Mouse (Mus musculus) thymus, postnatal 14 days (tissue): Measurements from ENCODE around the gene Zfp423.
A peak's percentile ranks its signal among the peaks of the same experiment; 100 is the strongest.
"Not testable (repeated sequence)": the region's sequence is repeated elsewhere in the genome, so short reads cannot be mapped to it uniquely, and the experiment has no call there.

Source experiments
- DNase-seq: peaks from one replicate; pipeline ENCODE4 v3.0.0; 2021

Gene Zfp423

DNA sequence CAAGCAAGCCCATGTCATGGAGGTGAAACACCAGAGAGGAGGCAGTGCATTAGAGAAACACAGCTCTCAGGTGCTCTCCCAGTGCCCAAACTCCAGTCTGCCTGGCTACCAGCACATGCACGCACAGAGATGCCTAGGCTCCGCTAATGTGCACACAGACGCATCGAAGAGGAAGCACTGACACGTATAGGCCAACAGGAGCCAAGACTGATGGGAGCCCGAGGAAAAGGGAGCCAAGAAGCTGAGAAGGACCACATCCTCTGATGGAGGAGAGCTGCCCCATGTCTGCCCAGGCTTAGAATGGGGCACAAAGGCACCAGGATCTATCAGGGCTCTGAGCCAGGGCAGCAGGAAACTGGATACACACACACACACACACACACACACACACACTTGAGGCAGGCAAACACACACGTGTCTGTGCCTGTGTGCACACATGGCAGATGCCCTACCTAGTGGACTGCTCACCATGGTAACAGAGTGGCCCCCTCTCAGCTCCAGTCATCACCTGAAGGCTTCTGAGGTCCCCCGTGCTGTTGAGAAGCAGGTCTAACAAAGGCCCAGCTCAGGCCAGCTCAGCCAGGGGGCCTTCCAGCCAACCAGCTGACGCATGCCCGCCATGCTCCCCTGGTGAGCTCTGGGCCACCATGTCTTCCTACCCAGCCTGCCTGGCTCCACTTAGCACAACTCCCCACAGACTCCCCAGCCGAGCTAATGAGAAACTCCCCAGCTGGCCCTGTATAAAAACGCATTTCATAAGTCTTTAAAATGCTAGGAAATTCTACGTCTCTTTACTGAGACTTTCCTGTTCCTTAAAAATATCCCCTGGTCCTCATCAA lies 64.0 kb downstream of the Zfp423 start:
- no peak for DNase-seq

DNA sequence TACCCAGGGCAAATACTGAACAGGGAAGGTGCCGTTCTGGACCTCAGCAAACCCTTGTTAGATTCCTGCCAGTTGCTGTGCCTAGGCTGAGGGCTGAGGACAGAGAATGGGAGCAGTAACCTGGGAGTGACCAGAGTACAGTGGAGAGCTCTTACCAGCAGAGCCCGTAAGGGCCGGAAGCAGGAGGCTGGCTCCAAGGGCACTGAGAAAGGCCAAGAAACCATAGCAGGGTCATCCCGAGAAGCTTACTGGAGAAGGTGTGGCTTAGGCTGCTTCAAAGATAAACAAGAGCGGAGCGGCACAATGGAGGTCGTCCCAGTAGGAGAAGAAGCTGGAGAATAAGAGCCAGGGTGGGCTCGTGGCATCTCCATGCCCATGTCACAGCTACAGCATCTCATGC lies 65.1 kb downstream of the Zfp423 start:
- no peak for DNase-seq

GRCm38 (mm10) chr8:87893547-87893946 lies 65.8 kb downstream of the Zfp423 start:
- DNase-seq, result no peak

DNA sequence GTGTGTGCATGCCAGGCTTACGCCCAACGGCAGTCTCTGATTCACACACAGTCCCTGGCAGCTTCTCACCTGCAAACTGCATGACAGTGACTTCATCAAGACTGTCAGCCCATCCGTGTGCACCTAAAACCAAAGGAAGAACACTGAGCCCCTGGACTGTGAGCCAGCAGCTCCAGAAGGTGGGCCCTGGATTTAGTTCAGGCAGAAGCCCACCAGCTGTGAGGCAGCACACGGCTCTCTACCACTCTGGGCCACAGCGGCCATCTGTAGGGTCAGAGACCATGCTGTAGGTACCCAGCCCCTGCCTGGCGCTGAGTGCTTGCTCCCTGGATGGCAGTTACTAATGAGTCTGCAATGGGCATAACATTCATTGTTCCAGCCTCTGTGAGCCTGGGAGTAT lies 66.5 kb downstream of the Zfp423 start:
- no peak for DNase-seq

DNA sequence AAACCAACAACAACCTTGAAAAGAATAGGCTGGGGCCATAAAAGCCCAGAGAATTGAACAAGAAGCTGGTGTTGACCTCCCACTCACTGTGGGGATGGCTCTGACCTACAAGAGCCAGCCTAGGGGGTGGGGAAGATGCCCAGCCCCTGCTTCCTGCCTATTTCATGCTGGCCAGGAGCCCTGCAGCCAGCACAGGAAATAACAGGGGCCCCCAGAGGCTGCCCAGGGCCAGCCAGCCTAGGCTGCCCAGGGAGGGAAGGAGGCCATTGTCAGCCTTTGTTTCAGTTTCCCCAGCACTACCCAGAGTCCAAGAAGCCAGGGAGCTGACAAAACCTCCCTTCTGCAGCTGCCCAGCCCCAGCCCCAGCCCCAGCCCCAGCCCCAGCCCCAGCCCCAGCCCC lies 67.5 kb downstream of the Zfp423 start:
- no peak for DNase-seq

DNA sequence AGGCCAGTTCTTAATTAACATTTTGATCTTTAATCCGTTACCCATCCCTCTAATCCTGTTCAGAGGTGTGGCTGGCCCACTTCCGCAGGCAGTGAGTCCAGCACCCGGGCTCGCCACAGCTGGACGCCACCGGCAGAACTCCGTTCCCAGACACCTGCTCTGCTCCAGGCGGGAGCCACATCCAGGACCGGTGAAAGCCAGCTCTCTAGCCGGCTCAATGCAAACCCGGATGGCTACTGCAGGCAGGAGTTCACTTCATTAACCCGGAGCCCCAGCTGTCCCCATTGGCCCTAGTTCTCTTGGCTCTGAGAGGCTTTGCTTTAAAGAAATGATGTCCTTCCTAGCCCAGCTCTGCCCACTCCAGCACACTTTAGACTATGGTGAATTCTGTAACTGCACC lies 71.4 kb downstream of the Zfp423 start:
- DNase-seq, result no peak

DNA sequence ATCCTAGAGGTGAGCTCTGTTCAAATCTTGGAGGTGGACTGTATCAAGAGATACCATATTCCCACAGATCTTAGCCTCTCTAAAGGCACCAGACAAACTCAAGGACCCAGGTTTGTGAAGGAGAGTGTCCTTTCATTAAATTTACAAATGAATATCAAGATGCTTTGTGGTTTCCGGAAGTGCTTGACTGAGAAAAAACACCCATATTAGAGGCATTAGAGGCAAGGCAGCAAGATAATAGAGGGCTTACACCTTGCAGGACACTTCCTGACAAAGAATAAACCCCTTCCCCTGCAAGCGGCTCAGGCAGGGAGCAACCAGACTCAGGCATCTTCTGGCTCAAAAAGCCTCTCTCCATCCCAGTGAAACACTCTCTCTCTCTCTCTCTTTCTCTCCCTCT lies 78.3 kb downstream of the Zfp423 start:
- DNase-seq, result no peak

DNA sequence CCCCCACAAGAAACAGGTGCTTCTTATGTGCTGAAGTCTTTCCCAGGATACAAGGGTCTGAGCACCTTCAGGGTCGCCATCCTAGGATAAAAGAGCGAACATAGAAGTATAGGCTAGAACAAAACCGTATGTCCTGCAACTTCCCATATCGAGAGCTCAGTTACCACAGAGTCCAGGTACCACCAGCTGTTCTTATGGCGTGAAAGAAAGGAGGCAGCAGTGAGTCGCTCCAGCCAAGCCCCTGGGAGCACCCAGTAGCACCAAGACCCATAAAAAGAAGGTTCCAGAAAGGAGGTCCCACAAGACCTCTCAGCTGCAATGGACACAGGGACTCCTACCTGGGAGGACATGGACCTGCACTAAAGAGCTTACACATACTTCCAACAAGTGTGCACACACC lies 83.5 kb downstream of the Zfp423 start:
- DNase-seq, result no peak

DNA sequence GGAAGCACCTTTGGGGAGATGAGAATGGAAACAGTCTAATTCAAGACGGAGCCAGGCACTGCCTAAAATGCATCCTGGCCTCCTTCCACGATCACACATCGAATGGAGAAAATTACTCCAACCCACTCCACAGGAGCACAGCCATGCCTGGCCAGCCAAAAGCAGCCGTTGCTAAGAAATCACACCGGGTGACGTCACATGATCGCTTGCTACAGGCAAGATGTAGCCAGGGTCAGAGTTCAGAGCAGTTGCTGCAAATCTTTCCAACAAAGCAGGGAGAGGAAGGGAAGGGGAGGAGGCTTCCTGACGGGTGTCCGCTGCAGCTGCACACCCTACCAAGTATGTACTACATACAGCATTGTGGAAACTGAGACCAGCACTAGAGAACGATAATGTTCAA lies 83.9 kb downstream of the Zfp423 start:
- no peak for DNase-seq

DNA sequence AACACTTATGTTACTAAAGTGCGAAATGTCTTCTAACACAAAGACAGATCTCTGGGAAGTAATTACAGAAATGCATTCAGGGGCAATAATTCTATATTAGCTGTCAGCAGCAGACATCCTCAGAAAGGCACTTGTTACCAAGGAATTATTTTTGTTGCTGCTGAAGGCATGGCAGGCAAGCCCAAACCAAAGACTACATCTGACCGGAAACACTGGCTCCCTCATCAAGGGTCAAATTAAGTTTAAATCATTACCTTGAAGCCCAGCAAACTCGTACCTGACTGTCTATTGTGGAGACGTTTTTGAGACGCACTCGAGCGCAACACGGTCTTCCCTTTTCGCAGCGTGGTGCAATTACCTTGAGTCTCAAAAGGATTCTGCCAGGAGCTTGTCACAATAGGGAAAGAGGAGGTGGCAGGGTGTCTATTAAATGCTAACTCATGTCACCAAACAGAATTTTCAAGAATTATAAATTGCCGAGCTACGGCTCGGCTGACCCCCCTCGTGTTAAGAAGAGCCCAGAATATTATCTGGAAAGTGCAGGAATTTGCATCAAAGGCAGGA lies 86.3 kb downstream of the Zfp423 start:
- no peak for DNase-seq

DNA sequence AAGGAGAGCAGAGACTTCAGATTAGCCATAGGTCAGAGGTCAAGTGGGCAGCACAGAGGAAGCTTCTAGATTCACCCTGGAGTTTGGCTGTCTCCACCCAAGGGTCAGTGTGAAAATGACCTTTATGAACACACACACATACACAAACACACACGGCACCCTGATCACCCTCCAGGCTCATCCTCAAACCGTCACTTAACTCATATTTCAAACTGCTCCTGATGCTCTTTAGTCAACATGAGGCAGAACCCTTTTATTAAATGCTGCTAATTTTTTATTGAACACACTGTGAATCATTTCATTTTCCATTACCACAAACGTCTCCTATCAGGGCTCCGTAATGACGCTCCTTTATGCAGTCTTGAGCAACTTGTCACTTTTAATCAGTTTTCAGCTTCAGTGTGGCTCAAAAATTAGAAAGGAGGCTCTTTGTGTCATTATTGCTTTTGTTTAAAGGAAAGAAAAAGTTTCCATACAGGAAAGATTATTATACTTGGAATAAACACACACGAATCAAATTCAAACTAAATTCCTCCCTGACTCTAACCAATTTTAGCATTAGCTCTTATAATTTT lies 87.0 kb downstream of the Zfp423 start:
- DNase-seq, result no peak

GRCm38 (mm10) chr8:87866586-87866985 lies 92.8 kb downstream of the Zfp423 start:
- no peak for DNase-seq

- DNase-seq, result peak; percentile 10
Observed at GRCm38 (mm10) chr8:87864236-87864635, 95.2 kb downstream of the Zfp423 start.

GRCm38 (mm10) chr8:87863128-87863527 lies 96.3 kb downstream of the Zfp423 start:
- DNase-seq, result no peak

- no peak for DNase-seq
Observed at GRCm38 (mm10) chr8:87861718-87862117, 97.7 kb downstream of the Zfp423 start.

- DNase-seq, result no peak
Observed at GRCm38 (mm10) chr8:87860905-87861304, 98.5 kb downstream of the Zfp423 start.

DNA sequence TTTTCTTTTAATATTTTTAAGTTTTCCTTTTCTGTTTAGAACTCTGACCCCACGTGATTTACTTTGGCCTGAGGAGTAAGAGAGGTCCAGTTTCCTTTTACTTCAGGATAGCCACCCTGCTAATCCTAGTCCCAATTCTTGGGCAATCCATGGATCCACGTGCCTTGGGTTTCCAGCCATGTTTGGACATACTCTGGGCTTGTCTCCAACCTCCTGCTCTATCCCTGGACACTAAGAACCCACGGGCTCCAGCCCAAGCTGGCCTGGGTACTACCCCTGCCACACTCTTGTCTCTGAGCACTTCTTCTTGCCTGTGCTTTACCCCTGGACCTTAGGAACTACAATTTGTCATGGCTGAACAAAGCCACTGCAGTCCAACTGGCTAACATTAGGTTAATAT lies 107.5 kb downstream of the Zfp423 start:
- DNase-seq, result no peak

- DNase-seq, result no peak
Observed at GRCm38 (mm10) chr8:87851380-87851779, 108.0 kb downstream of the Zfp423 start.

DNA sequence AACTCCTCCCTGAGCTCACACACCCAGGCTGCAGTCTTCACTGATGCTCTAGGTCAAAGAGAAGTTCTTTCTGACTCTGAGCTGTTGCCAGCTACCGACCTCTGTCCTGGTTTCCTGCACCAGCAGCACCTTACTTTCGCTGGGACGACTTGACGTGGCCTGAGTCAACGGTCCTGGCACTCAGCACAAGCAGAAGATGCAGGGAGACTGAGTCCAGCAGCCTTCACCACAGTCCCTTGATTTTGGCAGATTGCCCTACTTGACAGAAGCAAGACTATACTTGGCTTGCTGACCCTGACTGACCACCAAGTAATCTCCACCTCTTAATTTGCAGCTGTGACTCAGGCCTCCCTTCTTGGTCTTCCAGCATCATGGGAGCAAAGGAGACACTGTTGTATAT lies 110.6 kb downstream of the Zfp423 start:
- DNase-seq, result no peak

GRCm38 (mm10) chr8:87847796-87848195 lies 111.6 kb downstream of the Zfp423 start:
- no peak for DNase-seq

DNA sequence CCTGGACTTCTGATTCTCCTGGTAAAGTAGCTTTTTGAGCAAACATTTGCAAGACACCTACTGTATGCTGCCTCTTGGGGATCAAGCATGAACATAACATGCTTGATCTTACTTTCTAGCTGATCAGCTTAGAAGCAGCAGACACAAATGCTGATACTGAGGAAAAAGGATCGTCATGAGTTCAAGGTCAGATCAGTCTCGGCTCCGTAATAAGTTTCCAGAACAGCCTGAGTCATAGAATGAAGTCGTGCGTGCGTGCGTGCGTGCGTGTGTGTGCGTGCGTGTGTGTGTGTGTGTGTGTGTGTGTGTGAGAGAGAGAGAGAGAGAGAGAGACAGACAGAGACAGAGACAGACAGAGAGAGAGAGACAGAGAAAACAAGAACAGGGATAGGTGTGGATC lies 117.3 kb downstream of the Zfp423 start:
- not testable (repeated sequence) for DNase-seq

DNA sequence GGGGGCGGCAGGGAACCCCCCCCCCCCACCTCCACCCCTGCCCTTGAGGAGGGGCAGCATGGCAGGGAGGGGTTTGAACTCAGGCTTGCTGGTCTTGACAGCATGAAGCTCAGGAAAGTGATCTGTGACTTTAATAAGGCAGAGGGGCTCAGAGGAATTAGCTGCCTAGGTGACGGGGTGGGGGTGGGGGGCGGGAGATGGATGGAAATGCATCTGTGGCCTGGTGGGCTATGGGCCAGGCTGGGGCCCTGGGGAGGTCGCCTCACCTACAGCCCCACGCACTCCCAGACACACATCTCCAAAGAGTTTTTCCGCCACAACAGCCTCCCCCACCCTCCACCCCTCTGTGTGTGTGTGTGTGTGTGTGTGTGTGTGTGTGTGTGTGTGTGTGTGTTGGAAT lies 122.1 kb downstream of the Zfp423 start:
- no peak for DNase-seq

DNA sequence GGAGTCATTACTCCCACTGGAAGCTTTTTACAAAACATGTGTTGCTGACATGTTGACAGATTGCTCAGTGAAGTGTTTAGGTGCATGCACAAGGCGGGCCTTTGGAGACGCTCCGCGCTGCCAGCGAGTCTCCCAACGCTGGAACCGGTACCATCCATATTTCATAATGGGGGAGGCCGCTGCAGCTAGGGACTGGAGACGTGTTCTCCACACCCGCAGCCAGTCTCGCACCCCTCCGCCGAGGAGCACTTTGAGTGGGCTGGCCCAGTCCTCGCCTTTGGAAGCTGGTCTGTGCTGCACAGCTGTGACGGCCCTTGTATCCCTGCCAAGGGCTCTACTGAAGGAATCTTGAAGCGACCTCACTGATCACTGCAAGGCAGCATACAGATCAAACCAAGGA lies 122.5 kb downstream of the Zfp423 start:
- no peak for DNase-seq

GRCm38 (mm10) chr8:87835924-87836323 lies 123.5 kb downstream of the Zfp423 start:
- DNase-seq, result no peak
